Mouse (Mus musculus): Measurements from ENCODE around the gene Tcf7l1.

DNA sequence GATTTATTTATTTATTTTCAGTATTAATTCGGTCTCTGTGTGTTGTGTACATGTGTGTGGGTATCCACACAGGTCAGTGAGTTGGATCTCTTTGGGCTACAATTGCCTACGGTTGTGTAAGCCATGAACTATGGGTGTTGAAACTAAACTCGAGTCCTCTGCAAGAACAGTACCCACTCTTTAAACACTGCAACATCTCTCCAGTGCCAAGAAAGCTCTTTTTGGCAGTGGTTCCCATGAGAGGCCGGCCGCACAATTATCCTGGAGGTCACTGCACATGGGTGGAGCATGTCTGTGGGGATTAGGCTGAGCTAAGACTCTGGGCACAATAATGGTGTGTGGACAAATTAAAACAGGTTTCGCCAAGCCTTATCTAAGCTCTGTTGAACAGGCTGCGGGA, 135.6 kb downstream of the Tcf7l1 start:
- TF ChIP-seq POLR2A (IDR thresholded peaks at IDR 0.05; ENCODE audit: control insufficient read depth in 1 of 2, insufficient read depth in 1 of 2, low read depth in 1 of 2, low read length in 2 of 2, poor library complexity in 1 of 2) (no peak), CTCF (IDR thresholded peaks at IDR 0.05 in 2 of 3, conservative IDR thresholded peaks at IDR 0.05 in 1 of 3; ENCODE audit: control insufficient read depth in 1 of 3, insufficient read depth in 1 of 3, low read depth in 2 of 3, low read length in 3 of 3, poor library complexity in 1 of 3, severe bottlenecking in 1 of 3) (no peak)
